Mouse (Mus musculus) embryonic fibroblast, embryonic 13.5 days (primary cell): Measurements from ENCODE around the gene Rps21. TPM values are rescaled to one million over a fixed set of nuclear protein-coding genes. Genes with fewer than 3 reads are reported as not detected.

ENCODE experiments used
- H3K27ac ChIP-seq: 2 replicates; pipeline ENCODE4 v1.5.1; 2012; ENCODE audit warnings: low read length, control low read depth, inconsistent platforms; ENCODE audit not compliant: insufficient read depth
- H3K4me1 ChIP-seq: 2 replicates; pipeline ENCODE4 v1.6.1; 2011; ENCODE audit warnings: low read length; ENCODE audit not compliant: control insufficient read depth, insufficient read depth
- H3K4me3 ChIP-seq: 2 replicates; pipeline ENCODE4 v1.5.1; 2011; ENCODE audit warnings: mild to moderate bottlenecking, control low read depth, low read length; ENCODE audit not compliant: insufficient read depth
- CTCF ChIP-seq: IDR thresholded peaks from 2 replicates; pipeline ENCODE4 v1.5.1; 2011; ENCODE audit warnings: mild to moderate bottlenecking, control low read depth, low read length, moderate library complexity, borderline replicate concordance; ENCODE audit not compliant: insufficient read depth
- POLR2A ChIP-seq: IDR thresholded peaks from 2 replicates; pipeline ENCODE4 v1.6.1; 2011; ENCODE audit warnings: low read depth, mild to moderate bottlenecking, control low read depth, low read length, moderate library complexity
- polyA plus RNA-seq: library from polyadenylated mRNA; stranded (reverse); fragments of >200 nt; gene quantifications from 2 replicates; pipeline ENCODE4 v1.2.4, GENCODE M21; 2011; ENCODE audit warnings: low read depth; ENCODE audit not compliant: missing spikeins, insufficient read length

Gene Rps21
- polyA plus RNA-seq, 1 experiment, result 1,138 TPM

- TF ChIP-seq CTCF (no peak), POLR2A (no peak)
- no peaks in the 10 kb centered on the region for H3K4me1 ChIP-seq
- H3K27ac ChIP-seq, result no peak overlapping the region
- H3K4me3 ChIP-seq, result no peak overlapping the region
Observed at GRCm38 (mm10) chr2:180276851-180277259, 19.7 kb downstream of the Rps21 start.

- Histone ChIP-seq H3K27ac (no peak overlapping the region), H3K4me1 (no peaks in the 10 kb centered on the region), H3K4me3 (no peak overlapping the region)
- TF ChIP-seq POLR2A (no peak), CTCF (no peak)
Observed at GRCm38 (mm10) chr2:180277773-180278320, 20.7 kb downstream of the Rps21 start.

DNA sequence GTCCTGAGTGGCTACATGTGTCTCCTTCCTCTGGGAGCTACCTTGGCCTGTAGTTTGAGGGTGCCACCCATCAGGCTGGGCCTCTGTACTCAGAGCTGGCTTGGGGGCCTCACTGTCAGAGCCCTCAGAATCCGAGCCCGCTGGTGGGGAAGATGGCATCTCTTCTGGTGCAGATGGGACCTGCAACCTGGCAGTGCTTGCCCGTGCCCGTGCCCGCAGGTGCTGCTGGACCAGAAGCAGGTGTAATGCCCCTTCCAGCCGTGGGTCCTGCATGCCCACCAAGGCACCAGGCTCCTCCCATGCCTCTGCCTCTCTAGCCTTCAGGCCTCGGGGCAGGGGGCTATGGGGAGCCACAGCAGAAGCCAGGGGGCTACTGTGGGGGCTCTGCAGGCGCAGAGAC, 22.1 kb downstream of the Rps21 start:
- TF ChIP-seq CTCF, result no peak
- TF ChIP-seq POLR2A, result no peak
- Histone ChIP-seq H3K27ac (no peak overlapping the region), H3K4me1 (no peaks in the 10 kb centered on the region), H3K4me3 (no peak overlapping the region)

DNA sequence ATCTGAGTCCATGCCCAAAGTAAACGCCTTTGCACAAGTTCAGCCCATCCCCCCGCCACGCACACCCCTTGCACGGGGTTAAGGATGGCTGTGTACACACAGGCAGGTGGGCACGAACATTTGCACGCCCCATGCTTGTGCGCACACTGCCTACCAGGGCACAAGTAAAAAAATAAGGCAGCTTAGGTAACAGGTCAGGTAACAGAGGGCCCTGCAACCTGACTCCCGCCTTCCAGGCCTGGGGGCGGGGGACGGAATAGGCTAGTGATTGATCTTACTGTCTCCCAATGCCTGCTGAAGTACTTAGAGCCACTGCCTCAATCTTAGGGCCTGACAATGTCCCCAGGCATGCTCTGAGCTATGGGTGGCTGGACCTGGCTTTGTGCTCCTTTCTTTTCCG, 31.8 kb downstream of the Rps21 start:
- TF ChIP-seq POLR2A, result no peak
- no peak for TF ChIP-seq CTCF
- no peak overlapping the region for H3K4me3 ChIP-seq
- H3K27ac ChIP-seq, result no peak overlapping the region
- H3K4me1 ChIP-seq, result no peaks in the 10 kb centered on the region

- H3K4me1 ChIP-seq, result no peaks in the 10 kb centered on the region
- H3K27ac ChIP-seq, result no peak within 1 kb of the TSS
- no peak for TF ChIP-seq POLR2A
- TF ChIP-seq CTCF, result no peak
- H3K4me3 ChIP-seq, result no peak within 1 kb of the TSS
Observed at GRCm38 (mm10) chr2:180289440-180290108, 32.4 kb downstream of the Rps21 start, which contains the start of gene Rbbp8nl. TSS of gene Rbbp8nl (minus strand) at chr2:180289879.

GRCm38 (mm10) chr2:180290503-180290902, 33.3 kb downstream of the Rps21 start:
- H3K27ac ChIP-seq, result no peak overlapping the region
- TF ChIP-seq POLR2A, result no peak
- TF ChIP-seq CTCF, result no peak
- H3K4me1 ChIP-seq, result no peaks in the 10 kb centered on the region
- H3K4me3 ChIP-seq, result no peak overlapping the region

DNA sequence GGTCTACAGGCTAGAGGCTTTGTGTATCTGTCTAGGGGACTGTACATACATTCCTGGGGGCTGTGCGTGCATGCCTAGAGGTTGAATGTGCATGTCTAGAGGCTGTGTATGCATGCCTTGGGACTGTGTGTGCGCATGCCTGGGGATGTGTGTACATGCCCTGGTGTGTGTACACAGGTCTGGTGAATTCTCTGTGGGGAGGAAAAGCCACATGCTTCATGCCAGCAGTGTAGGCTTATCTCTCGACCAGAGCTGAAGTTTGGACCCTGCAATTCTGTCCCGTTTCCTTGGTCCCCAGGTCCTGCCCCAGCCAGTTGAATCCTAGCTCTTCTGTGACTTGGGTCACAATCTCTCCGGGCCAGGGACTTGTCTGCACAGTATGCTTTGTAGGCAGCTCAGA, 34.4 kb downstream of the Rps21 start:
- Histone ChIP-seq H3K27ac (no peak overlapping the region), H3K4me3 (no peak overlapping the region), H3K4me1 (no peaks in the 10 kb centered on the region)
- no peak for TF ChIP-seq CTCF
- no peak for TF ChIP-seq POLR2A

GRCm38 (mm10) chr2:180292026-180292425, 34.8 kb downstream of the Rps21 start:
- TF ChIP-seq POLR2A, result no peak
- TF ChIP-seq CTCF, result no peak
- Histone ChIP-seq H3K4me1 (no peaks in the 10 kb centered on the region), H3K27ac (no peak overlapping the region), H3K4me3 (no peak overlapping the region)

GRCm38 (mm10) chr2:180292906-180293305, 35.7 kb downstream of the Rps21 start:
- H3K27ac ChIP-seq, result no peak overlapping the region
- H3K4me1 ChIP-seq, result no peaks in the 10 kb centered on the region
- no peak overlapping the region for H3K4me3 ChIP-seq
- no peak for TF ChIP-seq CTCF
- TF ChIP-seq POLR2A, result no peak

DNA sequence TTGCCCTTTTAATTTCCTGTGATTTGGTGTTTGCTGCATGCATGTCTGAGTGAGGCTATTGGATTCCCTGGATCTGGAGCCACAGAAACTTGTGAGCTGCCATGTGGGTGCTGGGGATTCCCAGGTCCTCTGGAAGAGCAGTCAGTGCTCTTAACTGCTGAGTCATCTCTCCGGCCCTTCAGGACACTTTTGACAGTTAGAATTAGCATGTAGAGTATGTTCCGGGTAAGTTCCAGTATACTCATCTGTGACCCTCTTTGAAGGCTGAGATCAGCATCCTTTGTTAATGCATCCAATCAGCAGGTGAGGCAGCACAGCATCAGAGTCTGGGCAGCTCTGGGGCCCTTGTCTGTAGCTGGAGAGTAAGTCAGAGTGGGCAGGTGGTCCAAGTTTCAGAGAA, 43.1 kb downstream of the Rps21 start:
- TF ChIP-seq CTCF (no peak), POLR2A (no peak)
- Histone ChIP-seq H3K4me3 (no peak overlapping the region), H3K4me1 (no peaks in the 10 kb centered on the region), H3K27ac (no peak overlapping the region)
